ENCODE assay signal across 8 mouse cellular contexts in genomic region chr13:52929209-52930171, GRCm38 (mm10). TPM values are rescaled to one million over a fixed set of nuclear protein-coding genes. Genes with fewer than 3 reads are reported as not detected.
A peak's percentile ranks its signal among the peaks of the same experiment; 100 is the strongest.
DNase-seq lines count a peak whose midpoint lies in the region; ATAC-seq and TF ChIP-seq lines count a peak whose summit lies in the region.

TSS of gene Auh (minus strand) at chr13:52929681.

- H3K4me3 ChIP-seq in ES-E14 (ENCODE audit: insufficient read depth in 1 of 2, low read depth in 1 of 2, low read length in 2 of 2, poor library complexity in 1 of 2, severe bottlenecking in 1 of 2) = peak within 1 kb of the TSS; percentile 80 to 90
- peak within 1 kb of the TSS; percentile 94 for H3K4me3 ChIP-seq in forebrain, embryonic 15.5 days
- H3K4me3 ChIP-seq in layer of hippocampus, adult 2 months = peak within 1 kb of the TSS; percentile 61
- peak within 1 kb of the TSS; percentile 76 for H3K4me3 ChIP-seq in lung, embryonic 16.5 days (ENCODE audit: low read length)

- peaks cover 0 to 5% of the 10 kb centered on the region in 2 experiments; a peak in 1 of 4 replicates for H3K4me1 ChIP-seq in ES-E14 (ENCODE audit: control insufficient read depth in 2 of 2, insufficient read depth in 2 of 2, low read length in 2 of 2, poor library complexity in 1 of 2)
- H3K4me1 ChIP-seq in forebrain, embryonic 15.5 days = peaks cover 27% of the 10 kb centered on the region
- peaks cover 16% of the 10 kb centered on the region; the same call in 1 of the 2 replicates for H3K4me1 ChIP-seq in lung, embryonic 16.5 days (replicated peaks; ENCODE audit: control insufficient read depth, insufficient read depth, low read length)

- intact Hi-C loops in heart, postnatal 25 days (cut with DNase I) = loop anchor here (2.0 kb wide), 1 partner anchor 51 kb away; the partner anchor contains the start of gene Nfil3

- H3K4me2 ChIP-seq in forebrain, embryonic 15.5 days (replicated peaks) = peak within 1 kb of the TSS; percentile 51
- H3K4me2 ChIP-seq in lung, embryonic 16.5 days (ENCODE audit: low read depth, low read length) = peak within 1 kb of the TSS; percentile 63

- DNase-seq in ES-E14 (ENCODE audit: low read depth, low spot score) = peak; percentile 80
- DNase-seq in cerebellum, adult 11 months = peak; percentile 83
- peak; percentile 58 for DNase-seq in heart, postnatal 25 days (ENCODE audit: low spot score)
- DNase-seq in layer of hippocampus, adult 2 months (ENCODE audit: low spot score in 2 of 2) = peak; percentile 66 to 78
- DNase-seq in ovary, postnatal 10 days (ENCODE audit: low spot score) = peak; percentile 53
- peak; percentile 81 to 91 for DNase-seq in thymus, postnatal 10 days (ENCODE audit: low spot score in 2 of 2)

- in situ Hi-C loops in ES-E14 (cut with MboI; ENCODE audit: low sequenced_read_pairs in 2 of 2, unreplicated experiment in 2 of 2) = no loop called here

- peak; percentile 97 for ATAC-seq in forebrain, embryonic 15.5 days (replicated peaks)
- ATAC-seq in lung, embryonic 16.5 days (ENCODE audit: low read depth) = peak; percentile 99

- no peaks in the 10 kb centered on the region for H3K27me3 ChIP-seq in forebrain, embryonic 15.5 days
- no peaks in the 10 kb centered on the region for H3K27me3 ChIP-seq in lung, embryonic 16.5 days (ENCODE audit: control insufficient read depth, insufficient read depth, low read depth, low read length)

- TF ChIP-seq CTCF in layer of hippocampus, adult 2 months (conservative IDR thresholded peaks at IDR 0.05) = peak; percentile 50

- WGBS in forebrain, embryonic 15.5 days = under 1% methylated on average over 63 of the region's 63 CpGs
- under 1% methylated on average over 59 of the region's 63 CpGs for WGBS in lung, embryonic 16.5 days

- peak within 1 kb of the TSS; percentile 50; the same call in 1 of the 2 replicates for H3K27ac ChIP-seq in ES-E14 (ENCODE audit: insufficient read depth, low read depth, low read length, poor library complexity, severe bottlenecking)
- H3K27ac ChIP-seq in forebrain, embryonic 15.5 days (replicated peaks) = peak within 1 kb of the TSS; percentile 84
- H3K27ac ChIP-seq in layer of hippocampus, adult 2 months = peak within 1 kb of the TSS; percentile 95
- H3K27ac ChIP-seq in lung, embryonic 16.5 days (ENCODE audit: low read length) = peak within 1 kb of the TSS; percentile 45

- peak within 1 kb of the TSS; percentile 84 for H3K9ac ChIP-seq in ES-E14 (ENCODE audit: insufficient read depth, low read depth, low read length, poor library complexity, severe bottlenecking)
- H3K9ac ChIP-seq in forebrain, embryonic 15.5 days (replicated peaks) = peak within 1 kb of the TSS; percentile 86
- H3K9ac ChIP-seq in lung, embryonic 16.5 days (ENCODE audit: low read length) = peak within 1 kb of the TSS; percentile 79

- no peaks in the 10 kb centered on the region for H3K36me3 ChIP-seq in ES-E14 (ENCODE audit: control insufficient read depth, insufficient read depth, low read length, poor library complexity, severe bottlenecking)
- no peaks in the 10 kb centered on the region for H3K36me3 ChIP-seq in forebrain, embryonic 15.5 days
- no peaks in the 10 kb centered on the region for H3K36me3 ChIP-seq in lung, embryonic 16.5 days (ENCODE audit: control insufficient read depth, insufficient read depth, low read length)

- no peaks in the 10 kb centered on the region for H3K9me3 ChIP-seq in ES-E14 (ENCODE audit: control insufficient read depth, insufficient read depth, low read depth, low read length)
- H3K9me3 ChIP-seq in forebrain, embryonic 15.5 days = no peaks in the 10 kb centered on the region
- H3K9me3 ChIP-seq in lung, embryonic 16.5 days (ENCODE audit: control insufficient read depth, low read length) = no peaks in the 10 kb centered on the region

TF ChIP-seq in ES-E14, 5 proteins besides CTCF, POLR2A, EP300 and RAD21:
- TF ChIP-seq ZNF384 (IDR thresholded peaks at IDR 0.05; ENCODE audit: low read depth, low read length) = no peak
- no peak for TF ChIP-seq ZC3H11A (IDR thresholded peaks at IDR 0.05; ENCODE audit: borderline replicate concordance, low read depth, low read length)
- 0 out of 2 replicates have a peak, but pooled peaks have one; percentile 15 for TF ChIP-seq HCFC1 (IDR thresholded peaks at IDR 0.05; ENCODE audit: borderline replicate concordance, insufficient read depth, low read length)

RNA-seq across cellular contexts. Expression of gene Auh, which starts in this region (rescaled TPM):
- total RNA-seq in ES-E14 (2012; rRNA removed) = 14.5 and 16.8 TPM in 2 replicates
- 62.8 and 63.4 TPM in 2 replicates for polyA plus RNA-seq in forebrain, embryonic 15.5 days (2015; fragmentation: Nextera tagmentation; extraction: Ambion mirVana)
- 100 to 1,000 TPM; 114 to 131 TPM for total RNA-seq in heart, postnatal 25 days (2021)
- 100 to 1,000 TPM; 107 to 121 TPM for total RNA-seq in layer of hippocampus, adult 2 months (2021)
- polyA plus RNA-seq in lung, embryonic 16.5 days (2015; fragmentation: Nextera tagmentation; extraction: Ambion mirVana) = 44.6 TPM in 2 replicates

Comparison
In these comparisons a context has a peak if more than half of its experiments do, and no peak if none do; other contexts are left out.
1. Peak in every context shown above with its lines: DNase-seq, ATAC-seq, H3K4me3 ChIP-seq and H3K27ac ChIP-seq.
2. H3K27ac ChIP-seq: peak in every context shown above with its lines; median percentile 95 in layer of hippocampus, adult 2 months; 84 in forebrain, embryonic 15.5 days; 50 in ES-E14; 45 in lung, embryonic 16.5 days.